Mouse (Mus musculus) kidney, embryonic 16.5 days (tissue): ENCODE data around the gene Thada. TPM values are rescaled to one million over a fixed set of nuclear protein-coding genes. Genes with fewer than 3 reads are reported as not detected.
A peak's percentile ranks its signal among the peaks of the same experiment; 100 is the strongest.

ENCODE experiments used
- ATAC-seq: fragments of 200-750 bp; cut with Nextera tagmentation; 2 replicates; pipeline ENCODE4 v1.8.0; 2017; ENCODE audit warnings: moderate TSS enrichment; ENCODE audit not compliant: low FRiP score, low TSS enrichment
- H3K27ac ChIP-seq: fragments of 300-500 bp; sonication (generic); 2 replicates; pipeline ENCODE4 v1.5.1; 2014; ENCODE audit warnings: low read length
- H3K27me3 ChIP-seq: fragments of 300-500 bp; sonication (generic); 2 replicates; pipeline ENCODE4 v1.6.1; 2014; ENCODE audit warnings: low read length, control low read depth, mixed read lengths; ENCODE audit not compliant: insufficient read depth
- H3K36me3 ChIP-seq: fragments of 300-500 bp; sonication (generic); 2 replicates; pipeline ENCODE4 v1.6.1; 2014; ENCODE audit warnings: low read length, control low read depth, mixed read lengths; ENCODE audit not compliant: insufficient read depth
- H3K4me1 ChIP-seq: fragments of 300-500 bp; sonication (generic); 2 replicates; pipeline ENCODE4 v1.6.1; 2014; ENCODE audit warnings: low read length, control low read depth, mixed read lengths; ENCODE audit not compliant: insufficient read depth
- H3K4me2 ChIP-seq: fragments of 300-500 bp; sonication (generic); replicated peaks from 2 replicates; pipeline ENCODE4 v1.6.1; 2014; ENCODE audit warnings: low read depth, low read length
- H3K4me3 ChIP-seq: fragments of 300-500 bp; sonication (generic); 2 replicates; pipeline ENCODE4 v1.5.1; 2014; ENCODE audit warnings: mild to moderate bottlenecking, low read length
- H3K9ac ChIP-seq: fragments of 300-500 bp; sonication (generic); replicated peaks from 2 replicates; pipeline ENCODE4 v1.6.1; 2014; ENCODE audit warnings: low read length
- H3K9me3 ChIP-seq: fragments of 300-500 bp; sonication (generic); 2 replicates; pipeline ENCODE4 v1.6.1; 2016; ENCODE audit warnings: low read length, control low read depth
- WGBS: fragments of 180-500 bp; shearing (Covaris S2); extraction: QIAGEN DNeasy Blood & Tissue Kit; methylation state at CpG from one replicate; pipeline ENCODE4 v1.1.7; 2014; 5-methylcytosine and 5-hydroxymethylcytosine counted together
- polyA plus RNA-seq: library from polyadenylated mRNA; unstranded; fragments of >200 nt; fragmentation: Nextera tagmentation; extraction: Ambion mirVana; gene quantifications from 2 replicates; pipeline ENCODE4 v1.2.1, GENCODE M21; 2015

Thada gene
- polyA plus RNA-seq, 1 experiment from 2014 or later, result 9.2 TPM

GRCm38 (mm10) chr17:84167377-84167776 is 298.6 kb downstream of the Thada start:
- Histone ChIP-seq H3K4me1 (peaks cover 5% of the 10 kb centered on the region; the same call in 1 of the 2 replicates), H3K36me3 (no peaks in the 10 kb centered on the region), H3K27ac (no peak overlapping the region), H3K27me3 (no peaks in the 10 kb centered on the region), H3K9ac (no peak overlapping the region), H3K4me3 (no peak overlapping the region), H3K4me2 (no peak overlapping the region), H3K9me3 (no peaks in the 10 kb centered on the region)
- no peak for ATAC-seq
- 89% methylated on average over 4 of the region's 4 CpGs for WGBS

GRCm38 (mm10) chr17:84166135-84166860 is 299.7 kb downstream of the Thada start:
- ATAC-seq, result no peak; the same call in 1 of the 2 replicates
- H3K27me3 ChIP-seq, result no peaks in the 10 kb centered on the region

GRCm38 (mm10) chr17:84165735-84166134 is 300.3 kb downstream of the Thada start:
- H3K27ac ChIP-seq, result no peak overlapping the region
- H3K9ac ChIP-seq, result no peak overlapping the region
- no peak overlapping the region for H3K4me3 ChIP-seq
- no peaks in the 10 kb centered on the region for H3K9me3 ChIP-seq
- no peak overlapping the region for H3K4me2 ChIP-seq
- H3K36me3 ChIP-seq, result no peaks in the 10 kb centered on the region
- peaks cover 20% of the 10 kb centered on the region for H3K4me1 ChIP-seq
- 73% methylated on average over 3 of the region's 3 CpGs for WGBS
- peak; percentile 23; the same call in 1 of the 2 replicates for ATAC-seq
- H3K27me3 ChIP-seq, result no peaks in the 10 kb centered on the region

More at GRCm38 (mm10) chr17:84166135-84166860, 299.7 kb downstream of the Thada start:
- H3K4me3 ChIP-seq, result no peak overlapping the region
- H3K9ac ChIP-seq, result no peak overlapping the region
- H3K36me3 ChIP-seq, result no peaks in the 10 kb centered on the region
- no peaks in the 10 kb centered on the region for H3K9me3 ChIP-seq
- no peak overlapping the region for H3K4me2 ChIP-seq
- peaks cover 16% of the 10 kb centered on the region for H3K4me1 ChIP-seq
- WGBS, result 80% methylated on average over 9 of the region's 9 CpGs
- no peak overlapping the region for H3K27ac ChIP-seq

- H3K27ac ChIP-seq, result no peak overlapping the region
- WGBS, result 80% methylated on average over 8 of the region's 8 CpGs
- no peak for ATAC-seq
- H3K4me3 ChIP-seq, result no peak overlapping the region
- no peak overlapping the region for H3K9ac ChIP-seq
- no peak overlapping the region for H3K4me2 ChIP-seq
- peaks cover 22% of the 10 kb centered on the region for H3K4me1 ChIP-seq
- no peaks in the 10 kb centered on the region for H3K27me3 ChIP-seq
- H3K36me3 ChIP-seq, result no peaks in the 10 kb centered on the region
- no peaks in the 10 kb centered on the region for H3K9me3 ChIP-seq
Measured at GRCm38 (mm10) chr17:84164146-84164545, 301.9 kb downstream of the Thada start.

GRCm38 (mm10) chr17:84163066-84163785 is 302.8 kb downstream of the Thada start:
- Histone ChIP-seq H3K9ac (0 out of 2 replicates have a peak overlapping the region, but pooled peaks have one; percentile 12), H3K27ac (0 out of 2 replicates have a peak overlapping the region, but pooled peaks have one; percentile 33), H3K36me3 (no peaks in the 10 kb centered on the region), H3K4me2 (no peak overlapping the region), H3K4me1 (peaks cover 31% of the 10 kb centered on the region), H3K27me3 (no peaks in the 10 kb centered on the region), H3K9me3 (no peaks in the 10 kb centered on the region), H3K4me3 (no peak overlapping the region)
- no peak for ATAC-seq
- 67% methylated on average over 12 of the region's 12 CpGs for WGBS

- no peak overlapping the region for H3K4me2 ChIP-seq
- no peaks in the 10 kb centered on the region for H3K27me3 ChIP-seq
- no peak overlapping the region for H3K27ac ChIP-seq
- H3K9me3 ChIP-seq, result no peaks in the 10 kb centered on the region
- no peak overlapping the region for H3K4me3 ChIP-seq
- peaks cover 41% of the 10 kb centered on the region for H3K4me1 ChIP-seq
- no peaks in the 10 kb centered on the region for H3K36me3 ChIP-seq
- 76% methylated on average over 8 of the region's 8 CpGs for WGBS
- no peak for ATAC-seq
- H3K9ac ChIP-seq, result no peak overlapping the region
Measured at GRCm38 (mm10) chr17:84162211-84162760, 303.7 kb downstream of the Thada start.

- H3K9ac ChIP-seq, result peak overlapping the region; percentile 32; the same call in 1 of the 2 replicates
- no peak overlapping the region for H3K4me3 ChIP-seq
Measured at GRCm38 (mm10) chr17:84161231-84161854, 304.7 kb downstream of the Thada start.

GRCm38 (mm10) chr17:84158891-84159290 is 307.1 kb downstream of the Thada start:
- Histone ChIP-seq H3K27ac (peak overlapping the region; percentile 97; the same call in 1 of the 2 replicates), H3K4me2 (no peak overlapping the region), H3K9ac (no peak overlapping the region), H3K4me3 (no peak overlapping the region), H3K9me3 (no peaks in the 10 kb centered on the region), H3K4me1 (peaks cover 59% of the 10 kb centered on the region), H3K36me3 (no peaks in the 10 kb centered on the region), H3K27me3 (no peaks in the 10 kb centered on the region)
- 51% methylated on average over 15 of the region's 15 CpGs for WGBS
- no peak for ATAC-seq

More at GRCm38 (mm10) chr17:84161231-84161854, 304.7 kb downstream of the Thada start:
- no peaks in the 10 kb centered on the region for H3K36me3 ChIP-seq
- no peaks in the 10 kb centered on the region for H3K9me3 ChIP-seq
- H3K27me3 ChIP-seq, result no peaks in the 10 kb centered on the region
- no peak for ATAC-seq
- H3K4me1 ChIP-seq, result peaks cover 49% of the 10 kb centered on the region
- H3K27ac ChIP-seq, result peak overlapping the region; percentile 47
- H3K4me2 ChIP-seq, result no peak overlapping the region
- WGBS, result 27% methylated on average over 6 of the region's 6 CpGs

- no peak overlapping the region for H3K4me3 ChIP-seq
- H3K27me3 ChIP-seq, result no peaks in the 10 kb centered on the region
- ATAC-seq, result no peak
- H3K4me2 ChIP-seq, result no peak overlapping the region
- H3K36me3 ChIP-seq, result no peaks in the 10 kb centered on the region
- H3K9me3 ChIP-seq, result no peaks in the 10 kb centered on the region
- 64% methylated on average over 12 of the region's 12 CpGs for WGBS
- peak overlapping the region; percentile 97 for H3K27ac ChIP-seq
- H3K4me1 ChIP-seq, result peaks cover 59% of the 10 kb centered on the region
- H3K9ac ChIP-seq, result peak overlapping the region; percentile 12; the same call in 1 of the 2 replicates
Measured at GRCm38 (mm10) chr17:84158461-84158795, 307.6 kb downstream of the Thada start.
